Mouse (Mus musculus) forebrain, embryonic 12.5 days (tissue): ENCODE measurements around the gene Lgals7. TPM values are rescaled to one million over a fixed set of nuclear protein-coding genes. Genes with fewer than 3 reads are reported as not detected.

Experiments
- ATAC-seq: fragments of 200-750 bp; cut with Nextera tagmentation; 2 replicates; pipeline ENCODE4 v1.8.0; 2017; ENCODE audit warnings: moderate TSS enrichment; ENCODE audit not compliant: low FRiP score
- H3K27ac ChIP-seq: fragments of 300-500 bp; sonication (generic); 2 replicates; pipeline ENCODE4 v1.5.1; 2016; ENCODE audit warnings: mild to moderate bottlenecking
- H3K27me3 ChIP-seq: fragments of 300-500 bp; sonication (generic); 2 replicates; pipeline ENCODE4 v1.6.1; 2016; ENCODE audit warnings: mild to moderate bottlenecking
- H3K36me3 ChIP-seq: fragments of 300-500 bp; sonication (generic); replicated peaks from 2 replicates; pipeline ENCODE4 v1.6.1; 2016; ENCODE audit warnings: mild to moderate bottlenecking
- H3K4me1 ChIP-seq: fragments of 300-500 bp; sonication (generic); 2 replicates; pipeline ENCODE4 v1.6.1; 2016
- H3K4me2 ChIP-seq: fragments of 300-500 bp; sonication (generic); 2 replicates; pipeline ENCODE4 v1.6.1; 2016; ENCODE audit warnings: mild to moderate bottlenecking, moderate library complexity
- H3K4me3 ChIP-seq: fragments of 300-500 bp; sonication (generic); replicated peaks from 2 replicates; pipeline ENCODE4 v1.5.1; 2016; ENCODE audit warnings: mild to moderate bottlenecking
- H3K9ac ChIP-seq: fragments of 300-500 bp; sonication (generic); 2 replicates; pipeline ENCODE4 v1.6.1; 2016; ENCODE audit warnings: mild to moderate bottlenecking
- H3K9me3 ChIP-seq: fragments of 300-500 bp; sonication (generic); 2 replicates; pipeline ENCODE4 v1.6.1; 2016
- WGBS: fragments of 180-500 bp; shearing (Covaris S2); methylation state at CpG from one replicate; pipeline ENCODE4 v1.1.7; 2016; 5-methylcytosine and 5-hydroxymethylcytosine counted together
- polyA plus RNA-seq: library from polyadenylated mRNA; unstranded; fragments of >200 nt; fragmentation: Nextera tagmentation; extraction: Ambion mirVana; gene quantifications from 2 replicates; pipeline ENCODE4 v1.2.1, GENCODE M21; 2016

Gene Lgals7
- polyA plus RNA-seq, 1 experiment from 2014 or later, result 1.9 TPM

DNA sequence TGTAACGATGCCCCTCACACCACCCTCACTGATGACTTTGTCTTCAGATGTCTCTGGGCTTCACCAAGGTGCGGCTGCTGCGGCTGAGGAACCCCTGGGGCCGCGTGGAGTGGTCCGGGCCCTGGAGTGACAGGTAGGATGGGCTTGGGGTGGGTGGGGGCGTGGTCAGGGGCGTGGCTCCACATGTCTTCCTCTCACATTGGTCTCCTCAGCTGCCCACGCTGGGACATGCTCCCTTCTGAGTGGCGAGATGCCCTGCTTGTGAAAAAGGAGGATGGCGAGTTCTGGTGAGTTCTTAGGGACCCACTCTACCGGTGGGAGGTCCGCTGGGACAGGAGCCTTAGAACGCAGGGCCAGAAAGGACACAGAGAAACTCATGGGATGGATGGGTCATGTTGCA, 22.8 kb downstream of the Lgals7 start:
- Histone ChIP-seq H3K27ac (no peak overlapping the region), H3K36me3 (peaks cover 7% of the 10 kb centered on the region; the same call in 1 of the 2 replicates), H3K4me3 (no peak overlapping the region), H3K4me1 (peaks cover 11% of the 10 kb centered on the region), H3K27me3 (peaks cover 48% of the 10 kb centered on the region), H3K9me3 (no peaks in the 10 kb centered on the region), H3K9ac (no peak overlapping the region), H3K4me2 (no peak overlapping the region)
- WGBS, result 23% methylated on average over 14 of the region's 14 CpGs
- no peak for ATAC-seq

DNA sequence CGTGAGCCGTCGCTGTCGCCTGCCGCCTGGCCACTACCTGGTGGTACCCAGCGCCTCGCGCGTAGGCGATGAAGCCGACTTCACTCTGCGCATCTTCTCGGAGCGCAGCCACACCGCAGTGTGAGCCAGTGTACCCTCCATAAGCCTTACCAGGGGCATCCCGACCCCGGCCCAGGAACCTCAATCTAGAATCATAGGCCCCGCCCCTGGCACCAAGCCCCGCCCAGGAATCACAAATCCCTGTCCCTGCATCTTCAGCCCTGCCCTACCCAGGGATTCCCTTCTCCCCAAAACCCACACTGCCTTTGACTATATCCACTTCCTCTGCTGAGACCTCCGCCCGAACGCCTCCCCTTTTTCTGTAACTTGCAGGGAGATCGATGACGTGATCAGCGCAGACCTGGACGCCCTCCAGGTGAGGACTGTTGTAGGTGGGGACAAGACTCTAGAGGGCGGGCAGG, 25.1 kb downstream of the Lgals7 start:
- Histone ChIP-seq H3K4me1 (peaks cover 10% of the 10 kb centered on the region), H3K36me3 (peaks cover 27% of the 10 kb centered on the region), H3K9ac (0 out of 2 replicates have a peak overlapping the region, but pooled peaks have one; percentile 36), H3K27me3 (peaks cover 48% of the 10 kb centered on the region), H3K9me3 (no peaks in the 10 kb centered on the region), H3K4me2 (peak overlapping the region; percentile 55), H3K27ac (no peak overlapping the region), H3K4me3 (peak overlapping the region; percentile 34)
- 0 out of 2 replicates have a peak, but pooled peaks have one; percentile 36 for ATAC-seq
- 3% methylated on average over 27 of the region's 27 CpGs for WGBS

DNA sequence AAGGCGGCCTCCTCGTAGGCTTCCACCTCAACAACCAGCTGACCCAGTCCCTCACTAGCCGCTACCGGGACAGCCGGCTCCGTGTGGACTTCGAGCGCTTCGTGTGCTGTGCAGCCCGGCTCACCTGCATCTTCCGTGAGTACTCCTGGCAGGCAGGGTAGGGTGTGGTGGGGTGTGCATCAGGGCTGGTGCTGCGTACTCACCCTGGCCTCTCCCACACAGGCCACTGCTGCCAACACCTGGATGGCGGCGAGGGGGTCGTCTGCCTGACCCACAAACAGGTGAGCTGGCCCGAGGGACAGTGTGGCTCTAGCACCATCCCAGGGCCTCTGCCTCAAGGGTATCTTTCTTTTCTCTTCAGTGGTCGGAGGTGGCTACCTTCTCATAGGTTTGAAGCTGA, 28.9 kb downstream of the Lgals7 start:
- H3K27ac ChIP-seq, result no peak overlapping the region
- no peak overlapping the region for H3K4me3 ChIP-seq

DNA sequence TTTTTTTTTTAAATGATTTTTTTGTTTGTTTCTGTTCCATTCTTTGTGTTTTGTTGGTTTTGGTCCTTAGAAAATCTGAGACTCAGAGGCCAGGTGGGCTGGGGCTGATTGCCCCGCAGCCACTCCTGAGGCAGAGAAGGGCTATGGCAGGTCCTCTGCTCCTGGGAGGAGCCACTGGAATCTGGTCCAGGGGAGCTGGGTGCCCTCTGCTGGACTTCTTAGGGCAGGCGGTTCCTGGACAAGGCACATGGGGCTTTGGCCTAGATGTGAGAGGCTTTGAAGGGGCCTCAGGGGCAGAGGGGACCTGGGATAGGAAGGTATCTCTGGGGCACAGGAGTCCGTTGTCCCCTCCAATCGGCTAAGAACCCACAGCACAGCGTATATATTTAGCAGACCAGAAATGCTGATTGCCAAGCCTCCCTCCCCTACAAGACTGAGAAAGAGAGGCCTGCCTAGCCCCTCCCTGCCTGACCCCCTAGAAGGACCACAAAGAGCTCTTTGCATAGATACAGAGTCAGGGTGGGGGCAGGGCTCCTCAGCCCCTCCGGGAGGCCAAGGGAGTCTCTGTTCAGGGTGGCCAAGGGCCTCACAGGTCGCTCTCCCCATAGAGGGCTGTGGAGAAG, 30.1 kb downstream of the Lgals7 start:
- Histone ChIP-seq H3K9me3 (no peaks in the 10 kb centered on the region), H3K4me3 (no peak overlapping the region), H3K4me1 (peaks cover 3% of the 10 kb centered on the region), H3K27ac (no peak overlapping the region), H3K9ac (no peak overlapping the region), H3K4me2 (no peak overlapping the region), H3K27me3 (peaks cover 22% of the 10 kb centered on the region), H3K36me3 (peaks cover 77% of the 10 kb centered on the region)
- ATAC-seq, result 0 out of 2 replicates have a peak, but pooled peaks have one; percentile 25
- WGBS, result 60% methylated on average over 7 of the region's 7 CpGs

More for the DNA sequence above, 28.9 kb downstream of the Lgals7 start:
- peaks cover 9% of the 10 kb centered on the region for H3K4me1 ChIP-seq
- H3K9me3 ChIP-seq, result no peaks in the 10 kb centered on the region
- H3K27me3 ChIP-seq, result peaks cover 33% of the 10 kb centered on the region
- peaks cover 66% of the 10 kb centered on the region for H3K36me3 ChIP-seq
- WGBS, result 94% methylated on average over 17 of the region's 17 CpGs
- H3K9ac ChIP-seq, result no peak overlapping the region
- H3K4me2 ChIP-seq, result no peak overlapping the region
- ATAC-seq, result no peak

DNA sequence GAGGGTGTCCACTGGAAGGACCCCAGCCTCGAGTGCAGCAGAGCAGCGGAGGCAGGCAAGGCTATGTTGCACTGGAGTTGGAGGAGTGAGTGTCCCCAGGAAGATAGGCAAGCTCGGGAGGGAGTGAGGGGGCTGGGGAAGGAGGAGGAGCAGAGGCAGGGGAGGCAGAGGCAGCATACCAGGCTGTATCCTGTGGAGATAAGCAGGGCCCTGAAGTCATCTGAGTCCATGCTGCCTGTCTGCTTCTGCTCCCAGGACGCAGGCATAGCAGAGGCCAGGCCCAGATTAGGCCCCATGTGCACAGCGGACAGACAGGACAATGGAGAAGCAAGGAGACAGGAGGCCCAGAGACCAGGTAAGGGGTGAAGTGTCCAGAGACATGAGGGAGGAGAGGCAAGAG, 31.3 kb downstream of the Lgals7 start:
- Histone ChIP-seq H3K4me2 (no peak overlapping the region), H3K27me3 (peaks cover 10% of the 10 kb centered on the region), H3K4me1 (no peaks in the 10 kb centered on the region), H3K9ac (no peak overlapping the region), H3K4me3 (no peak overlapping the region), H3K9me3 (no peaks in the 10 kb centered on the region), H3K27ac (no peak overlapping the region), H3K36me3 (peaks cover 88% of the 10 kb centered on the region)
- WGBS, result 66% methylated on average over 5 of the region's 5 CpGs
- ATAC-seq, result no peak

DNA sequence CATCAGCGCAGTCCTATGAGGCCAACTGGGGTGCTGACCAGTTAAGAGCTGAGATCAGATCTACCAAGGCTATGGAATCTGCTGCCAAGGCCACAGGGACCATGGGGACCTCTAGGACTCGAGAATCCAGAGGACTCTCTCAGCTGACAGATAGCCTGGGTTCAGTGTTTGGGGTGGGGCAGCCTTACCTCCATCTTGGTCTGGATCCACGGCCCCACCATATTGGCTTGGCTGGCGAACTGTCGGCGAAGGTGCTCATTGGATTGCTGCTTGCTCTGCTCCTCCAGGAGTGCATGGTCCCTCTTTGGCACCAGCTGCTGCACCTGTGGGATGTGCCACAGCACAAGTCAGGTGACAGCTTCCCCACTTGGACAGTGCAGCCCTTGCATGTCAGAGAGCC, 34.0 kb downstream of the Lgals7 start:
- Histone ChIP-seq H3K9me3 (no peaks in the 10 kb centered on the region), H3K9ac (no peak overlapping the region), H3K4me2 (no peak overlapping the region), H3K4me3 (no peak overlapping the region), H3K4me1 (no peaks in the 10 kb centered on the region), H3K27me3 (no peaks in the 10 kb centered on the region), H3K27ac (no peak overlapping the region), H3K36me3 (peaks cover 97% of the 10 kb centered on the region)
- WGBS, result 97% methylated on average over 6 of the region's 6 CpGs
- ATAC-seq, result no peak

DNA sequence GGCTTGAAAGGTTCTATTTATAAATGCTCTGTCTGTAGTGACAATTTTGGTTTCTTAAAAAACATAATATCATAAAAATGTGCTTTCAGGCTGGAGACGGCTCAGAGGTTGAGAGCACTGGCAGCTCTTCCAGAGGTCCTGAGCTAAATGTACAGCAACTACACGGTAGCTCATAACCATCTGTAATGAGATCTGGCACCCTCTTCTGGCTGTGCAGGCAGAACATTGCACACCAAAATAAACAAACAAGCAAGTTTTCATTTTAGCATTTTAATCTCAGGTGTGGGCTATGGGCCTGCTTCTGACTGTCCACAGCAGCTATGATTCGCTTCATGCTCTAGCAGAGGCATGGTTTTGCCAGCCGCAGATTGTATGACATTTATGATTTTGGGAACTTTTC, 36.3 kb downstream of the Lgals7 start:
- no peaks in the 10 kb centered on the region for H3K4me1 ChIP-seq
- H3K27ac ChIP-seq, result no peak overlapping the region
- H3K9me3 ChIP-seq, result no peaks in the 10 kb centered on the region
- no peak overlapping the region for H3K4me2 ChIP-seq
- H3K27me3 ChIP-seq, result no peaks in the 10 kb centered on the region
- H3K9ac ChIP-seq, result no peak overlapping the region
- no peak for ATAC-seq
- no peak overlapping the region for H3K4me3 ChIP-seq
- WGBS, result 86% methylated on average over 4 of the region's 4 CpGs
- H3K36me3 ChIP-seq, result peaks cover 99% of the 10 kb centered on the region

DNA sequence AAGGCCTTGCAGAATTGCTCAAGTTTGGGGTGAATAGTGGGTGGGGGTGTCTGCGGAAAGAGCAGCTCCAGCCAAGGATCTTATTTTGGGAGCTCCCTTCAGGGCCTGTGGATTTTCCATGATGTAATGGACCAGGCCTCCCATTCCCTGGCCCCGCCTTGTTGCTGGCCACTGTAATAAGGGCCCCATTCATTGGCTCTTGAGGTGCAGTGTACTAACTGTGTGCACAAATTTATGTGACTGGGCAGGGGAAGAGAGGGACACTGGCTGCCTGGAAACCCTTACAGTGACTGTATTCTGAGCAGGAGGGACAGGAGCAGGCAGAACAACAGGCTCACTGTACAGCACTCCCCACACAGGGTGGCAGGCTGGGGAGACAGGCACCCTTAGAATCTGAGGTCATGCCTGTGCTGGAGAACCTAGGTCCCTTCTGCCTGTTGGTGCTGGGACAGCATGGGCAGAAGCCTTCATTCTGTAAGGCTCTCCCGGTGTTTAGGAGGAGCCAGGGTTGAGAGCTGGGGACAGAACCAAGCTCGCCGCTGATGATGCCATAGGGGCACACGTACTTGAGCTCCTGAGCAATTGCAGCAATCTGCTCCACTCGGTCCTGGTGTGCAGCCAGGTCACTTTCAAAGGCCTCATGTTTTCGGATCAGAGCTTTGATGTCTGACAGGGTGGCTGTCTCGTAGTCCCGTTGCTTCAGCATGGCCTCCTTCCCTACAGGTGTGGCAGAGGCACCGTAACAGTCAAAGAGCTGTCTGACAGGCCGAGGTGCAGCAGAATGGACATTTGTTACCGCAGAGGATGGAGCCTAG, 37.9 kb downstream of the Lgals7 start:
- no peaks in the 10 kb centered on the region for H3K4me1 ChIP-seq
- WGBS, result 95% methylated on average over 13 of the region's 13 CpGs
- H3K27me3 ChIP-seq, result no peaks in the 10 kb centered on the region
- no peak overlapping the region for H3K4me3 ChIP-seq
- no peak overlapping the region for H3K9ac ChIP-seq
- H3K4me2 ChIP-seq, result no peak overlapping the region
- H3K9me3 ChIP-seq, result no peaks in the 10 kb centered on the region
- peaks cover 99% of the 10 kb centered on the region for H3K36me3 ChIP-seq
- 0 out of 2 replicates have a peak overlapping the region, but pooled peaks have one; percentile 19 for H3K27ac ChIP-seq
- no peak for ATAC-seq

DNA sequence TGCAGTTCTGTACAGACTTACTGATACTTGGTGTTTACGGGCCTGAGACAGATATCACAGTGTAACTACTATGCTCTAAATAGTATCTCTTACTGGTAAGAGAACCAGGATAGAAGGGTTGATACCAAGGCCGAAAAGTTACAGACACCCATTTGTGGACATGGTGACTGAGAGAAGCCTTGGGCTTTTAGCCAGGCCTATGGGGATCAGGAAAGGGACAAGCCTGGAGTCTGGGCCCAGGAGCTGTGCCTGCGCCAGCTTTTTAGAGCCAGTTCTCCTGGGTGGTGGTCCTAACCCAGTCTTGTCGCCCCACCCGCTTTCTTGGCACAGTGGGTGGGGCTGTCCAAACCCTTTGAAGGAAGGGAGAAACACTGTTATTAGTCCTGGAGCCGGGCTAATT, 38.5 kb downstream of the Lgals7 start:
- H3K36me3 ChIP-seq, result peaks cover 99% of the 10 kb centered on the region
- ATAC-seq, result no peak

DNA sequence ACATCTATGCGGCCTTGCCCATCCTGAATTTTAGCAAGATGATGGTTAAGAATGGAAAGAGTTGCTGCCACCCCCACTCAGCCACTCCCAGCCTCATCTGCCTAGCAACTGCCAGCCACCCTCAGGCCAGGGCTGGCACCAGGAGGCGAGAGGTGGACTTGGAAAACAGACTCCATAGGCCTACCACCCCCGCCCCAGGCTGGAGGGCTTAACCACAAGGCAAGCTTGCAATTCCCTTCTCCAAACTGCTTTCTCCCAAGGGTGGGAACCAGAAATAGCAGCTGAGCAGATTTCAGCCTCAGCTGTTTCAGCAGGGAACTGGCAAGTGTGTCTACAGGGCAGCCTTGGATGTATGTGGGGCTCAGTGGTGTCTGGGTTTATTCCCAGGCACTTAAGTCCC, 39.2 kb downstream of the Lgals7 start:
- WGBS, result 92% methylated on average over 3 of the region's 3 CpGs
- ATAC-seq, result no peak
- H3K9me3 ChIP-seq, result no peaks in the 10 kb centered on the region
- H3K4me2 ChIP-seq, result no peak overlapping the region
- H3K27ac ChIP-seq, result no peak overlapping the region
- H3K27me3 ChIP-seq, result no peaks in the 10 kb centered on the region
- H3K9ac ChIP-seq, result no peak overlapping the region
- H3K36me3 ChIP-seq, result peaks cover 99% of the 10 kb centered on the region
- H3K4me3 ChIP-seq, result no peak overlapping the region
- H3K4me1 ChIP-seq, result no peaks in the 10 kb centered on the region

More for the DNA sequence above, 38.5 kb downstream of the Lgals7 start:
- Histone ChIP-seq H3K9ac (no peak overlapping the region), H3K4me3 (no peak overlapping the region), H3K4me1 (no peaks in the 10 kb centered on the region), H3K4me2 (no peak overlapping the region), H3K9me3 (no peaks in the 10 kb centered on the region), H3K27me3 (no peaks in the 10 kb centered on the region), H3K27ac (no peak overlapping the region)
- 94% methylated on average over 6 of the region's 6 CpGs for WGBS

DNA sequence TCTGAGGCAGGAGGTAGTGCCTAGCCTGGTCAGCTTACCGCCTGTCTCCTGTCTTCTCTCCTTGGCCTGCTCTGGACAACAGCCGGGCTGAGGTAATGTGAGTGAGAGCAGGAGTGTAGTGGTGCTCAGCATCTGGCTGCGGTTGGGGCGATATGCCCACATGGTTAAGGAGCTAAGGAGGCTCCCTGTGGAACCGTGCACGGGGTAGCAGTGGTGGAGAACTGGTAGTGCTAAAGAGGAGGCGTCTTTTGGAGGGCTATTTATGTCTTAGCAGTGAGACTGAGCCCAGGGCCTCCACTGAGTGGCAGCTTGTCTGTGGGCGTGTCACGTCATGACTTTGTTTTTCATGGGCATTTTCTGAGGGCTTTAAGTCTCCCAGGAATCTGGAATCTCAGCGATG, 40.1 kb downstream of the Lgals7 start:
- no peak overlapping the region for H3K4me3 ChIP-seq
- no peak overlapping the region for H3K9ac ChIP-seq
- 88% methylated on average over 10 of the region's 10 CpGs for WGBS
- no peak overlapping the region for H3K27ac ChIP-seq
- no peak overlapping the region for H3K4me2 ChIP-seq
- no peaks in the 10 kb centered on the region for H3K4me1 ChIP-seq
- ATAC-seq, result no peak
- H3K9me3 ChIP-seq, result no peaks in the 10 kb centered on the region
- H3K27me3 ChIP-seq, result no peaks in the 10 kb centered on the region
- H3K36me3 ChIP-seq, result peaks cover 99% of the 10 kb centered on the region

DNA sequence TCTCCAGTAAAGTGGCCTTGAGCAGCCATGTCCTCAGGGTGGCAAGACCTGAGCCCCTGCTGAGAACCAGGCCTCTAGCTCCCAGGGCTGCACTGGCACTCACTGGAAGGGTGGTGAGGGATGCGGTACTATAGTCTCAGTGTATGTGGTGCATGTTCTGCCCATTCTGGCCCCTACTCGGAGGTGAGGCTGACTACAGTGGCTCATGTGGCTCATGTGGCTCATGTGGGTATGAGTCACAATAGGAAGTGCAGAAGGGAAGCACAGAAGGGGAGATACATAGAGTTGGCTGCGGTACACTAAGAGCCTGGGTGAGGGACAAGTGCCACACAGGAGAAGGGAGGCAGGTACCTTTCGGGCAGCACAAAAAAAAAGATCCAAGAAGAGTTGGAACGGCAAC, 43.5 kb downstream of the Lgals7 start:
- 95% methylated on average over 5 of the region's 5 CpGs for WGBS
- Histone ChIP-seq H3K9me3 (no peaks in the 10 kb centered on the region), H3K4me3 (no peak overlapping the region), H3K4me2 (no peak overlapping the region), H3K27me3 (no peaks in the 10 kb centered on the region), H3K27ac (no peak overlapping the region), H3K4me1 (no peaks in the 10 kb centered on the region), H3K9ac (no peak overlapping the region), H3K36me3 (peaks cover 95% of the 10 kb centered on the region)
- ATAC-seq, result no peak
